Mouse (Mus musculus): ENCODE measurements around the gene Ankrd54. TPM values are rescaled to one million over a fixed set of nuclear protein-coding genes. Genes with fewer than 3 reads are reported as not detected.
A peak's percentile ranks its signal among the peaks of the same experiment; 100 is the strongest.
"Not testable (repeated sequence)": the region's sequence is repeated elsewhere in the genome, so short reads cannot be mapped to it uniquely, and the experiment has no call there.

The Ankrd54 gene
- polyA plus RNA-seq, 1 experiment from 2014 or later, result 48.4 TPM

DNA sequence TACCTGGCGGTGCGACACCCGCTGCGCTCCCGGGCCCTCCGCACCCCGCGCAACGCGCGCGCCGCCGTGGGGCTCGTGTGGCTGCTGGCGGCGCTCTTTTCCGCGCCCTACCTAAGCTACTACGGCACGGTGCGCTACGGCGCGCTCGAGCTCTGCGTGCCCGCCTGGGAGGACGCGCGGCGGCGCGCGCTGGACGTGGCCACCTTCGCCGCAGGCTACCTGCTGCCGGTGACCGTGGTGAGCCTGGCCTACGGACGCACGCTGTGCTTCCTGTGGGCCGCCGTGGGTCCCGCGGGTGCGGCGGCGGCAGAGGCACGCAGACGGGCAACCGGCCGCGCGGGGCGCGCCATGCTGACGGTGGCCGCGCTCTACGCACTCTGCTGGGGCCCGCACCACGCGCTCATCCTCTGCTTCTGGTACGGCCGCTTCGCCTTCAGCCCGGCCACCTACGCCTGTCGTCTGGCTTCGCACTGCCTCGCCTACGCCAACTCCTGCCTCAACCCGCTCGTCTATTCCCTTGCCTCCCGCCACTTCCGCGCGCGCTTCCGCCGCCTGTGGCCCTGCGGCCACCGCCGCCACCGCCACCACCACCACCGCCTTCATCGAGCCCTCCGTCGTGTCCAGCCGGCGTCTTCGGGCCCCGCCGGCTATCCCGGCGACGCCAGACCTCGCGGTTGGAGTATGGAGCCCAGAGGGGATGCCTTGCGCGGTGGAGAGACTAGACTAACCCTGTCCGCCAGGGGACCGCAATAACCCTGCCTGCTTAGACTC, 19.8 kb downstream of the Ankrd54 start:
- 1% methylated on average over 80 of the region's 105 CpGs for WGBS
- H3K27me3 ChIP-seq (replicated peaks; ENCODE audit: insufficient read depth, low read length), result peaks cover 29% of the 10 kb centered on the region
- H3K4me2 ChIP-seq (replicated peaks; ENCODE audit: low read depth, low read length), result peak overlapping the region; percentile 81
- peaks cover 5% of the 10 kb centered on the region; the same call in 1 of the 2 replicates for H3K4me1 ChIP-seq (ENCODE audit: insufficient read depth, low read depth, low read length)
- H3K9me3 ChIP-seq (ENCODE audit: low read length), result no peaks in the 10 kb centered on the region
- peak overlapping the region; percentile 44 for H3K4me3 ChIP-seq (ENCODE audit: low read depth, low read length)
- peak; percentile 31 for TF ChIP-seq CTCF (IDR thresholded peaks at IDR 0.05)
- no peak for TF ChIP-seq EP300 (IDR thresholded peaks at IDR 0.05)
- no peak overlapping the region for H3K27ac ChIP-seq (ENCODE audit: low read length)
- H3K9ac ChIP-seq (replicated peaks; ENCODE audit: low read depth), result no peak overlapping the region
- DNase-seq (ENCODE audit: low spot score), result peak; percentile 17
- H3K36me3 ChIP-seq (ENCODE audit: insufficient read depth, low read length), result no peaks in the 10 kb centered on the region
- ATAC-seq, result peak; percentile 18

DNA sequence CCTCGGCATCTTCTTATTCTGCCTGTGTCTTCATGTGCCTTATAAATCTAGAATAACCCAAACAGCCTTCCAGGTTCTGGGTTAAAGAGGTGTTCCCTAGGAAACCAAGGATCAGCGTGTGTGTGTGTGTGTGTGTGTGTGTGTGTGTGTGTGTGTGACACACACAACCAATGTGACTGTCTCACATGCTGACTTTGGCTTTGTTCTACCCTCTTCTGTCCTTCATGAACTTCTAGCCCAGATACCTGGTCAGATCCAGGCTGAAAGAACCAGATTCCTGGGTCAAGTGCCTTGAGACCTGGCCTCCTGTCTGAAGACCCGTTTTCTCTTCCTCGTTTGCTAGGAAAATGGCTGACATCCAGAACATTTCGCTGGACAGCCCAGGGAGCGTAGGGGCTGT, 21.1 kb downstream of the Ankrd54 start, which contains the start of gene Galr3:
TSS of gene Galr3 (plus strand) at position 301 of the 400 bp plus-strand sequence.
- DNase-seq (ENCODE audit: low spot score) (no peak), ATAC-seq (no peak)
- Histone ChIP-seq H3K4me1 (ENCODE audit: insufficient read depth, low read depth, low read length) (peaks cover 5% of the 10 kb centered on the region; the same call in 1 of the 2 replicates), H3K4me2 (replicated peaks; ENCODE audit: low read depth, low read length) (peak within 1 kb of the TSS; percentile 81), H3K27me3 (replicated peaks; ENCODE audit: insufficient read depth, low read length) (peaks cover 29% of the 10 kb centered on the region), H3K9ac (replicated peaks; ENCODE audit: low read depth) (no peak within 1 kb of the TSS), H3K9me3 (ENCODE audit: low read length) (no peaks in the 10 kb centered on the region), H3K4me3 (ENCODE audit: low read depth, low read length) (peak within 1 kb of the TSS; percentile 44), H3K36me3 (ENCODE audit: insufficient read depth, low read length) (no peaks in the 10 kb centered on the region), H3K27ac (ENCODE audit: low read length) (no peak within 1 kb of the TSS)
- 68% methylated on average over 6 of the region's 6 CpGs for WGBS
- TF ChIP-seq CTCF (IDR thresholded peaks at IDR 0.05) (no peak), EP300 (IDR thresholded peaks at IDR 0.05) (no peak)

- Histone ChIP-seq H3K27ac (ENCODE audit: low read length) (no peak overlapping the region), H3K9me3 (ENCODE audit: low read length) (no peaks in the 10 kb centered on the region), H3K9ac (replicated peaks; ENCODE audit: low read depth) (no peak overlapping the region), H3K36me3 (ENCODE audit: insufficient read depth, low read length) (no peaks in the 10 kb centered on the region), H3K4me1 (ENCODE audit: insufficient read depth, low read depth, low read length) (peaks cover 5% of the 10 kb centered on the region; the same call in 1 of the 2 replicates), H3K27me3 (replicated peaks; ENCODE audit: insufficient read depth, low read length) (peaks cover 29% of the 10 kb centered on the region), H3K4me2 (replicated peaks; ENCODE audit: low read depth, low read length) (peak overlapping the region; percentile 43; the same call in 1 of the 2 replicates), H3K4me3 (ENCODE audit: low read depth, low read length) (peak overlapping the region; percentile 5; the same call in 1 of the 2 replicates)
- 20% methylated on average over 23 of the region's 24 CpGs for WGBS
- no peak for TF ChIP-seq CTCF (IDR thresholded peaks at IDR 0.05)
- no peak for TF ChIP-seq EP300 (IDR thresholded peaks at IDR 0.05)
- ATAC-seq, result no peak
- DNase-seq (ENCODE audit: low spot score), result peak; percentile 41
Measured at GRCm38 (mm10) chr15:79040501-79041416, 21.9 kb downstream of the Ankrd54 start.

GRCm38 (mm10) chr15:79038853-79039252, 23.8 kb downstream of the Ankrd54 start:
- Histone ChIP-seq H3K9ac (replicated peaks; ENCODE audit: low read depth) (no peak overlapping the region), H3K4me1 (ENCODE audit: insufficient read depth, low read depth, low read length) (peaks cover 5% of the 10 kb centered on the region; the same call in 1 of the 2 replicates), H3K4me3 (ENCODE audit: low read depth, low read length) (no peak overlapping the region), H3K27me3 (replicated peaks; ENCODE audit: insufficient read depth, low read length) (peaks cover 29% of the 10 kb centered on the region), H3K9me3 (ENCODE audit: low read length) (no peaks in the 10 kb centered on the region), H3K4me2 (replicated peaks; ENCODE audit: low read depth, low read length) (no peak overlapping the region), H3K27ac (ENCODE audit: low read length) (no peak overlapping the region), H3K36me3 (ENCODE audit: insufficient read depth, low read length) (no peaks in the 10 kb centered on the region)
- DNase-seq (ENCODE audit: low spot score) (peak; percentile 95), ATAC-seq (peak; percentile 90)
- TF ChIP-seq CTCF (IDR thresholded peaks at IDR 0.05), result peak; percentile 99
- TF ChIP-seq EP300 (IDR thresholded peaks at IDR 0.05), result no peak
- WGBS, result 11% methylated on average over 7 of the region's 7 CpGs

DNA sequence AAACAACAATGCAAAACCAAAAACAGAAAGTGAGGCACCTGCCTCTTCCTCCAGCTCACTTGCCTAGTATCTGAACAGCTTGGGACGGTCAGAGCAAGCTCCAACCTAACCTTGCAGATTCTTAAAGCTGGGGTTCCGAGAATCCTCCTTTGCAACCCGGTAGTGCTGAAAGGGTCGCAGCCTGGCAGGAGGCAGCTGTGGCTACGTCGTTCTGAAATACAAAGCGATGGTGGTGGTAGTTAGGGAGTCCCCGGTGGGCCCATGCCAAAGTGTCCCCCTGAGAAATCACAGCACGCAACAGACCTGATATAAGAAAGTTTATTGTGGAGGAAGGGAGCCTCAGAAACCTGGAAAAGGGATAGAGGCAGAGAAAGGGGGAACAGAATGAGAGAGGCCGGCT, 24.4 kb downstream of the Ankrd54 start:
- no peak overlapping the region for H3K4me3 ChIP-seq (ENCODE audit: low read depth, low read length)
- H3K27ac ChIP-seq (ENCODE audit: low read length), result no peak overlapping the region
- ATAC-seq (no peak), DNase-seq (ENCODE audit: low spot score) (no peak)
- no peaks in the 10 kb centered on the region for H3K9me3 ChIP-seq (ENCODE audit: low read length)
- H3K4me1 ChIP-seq (ENCODE audit: insufficient read depth, low read depth, low read length), result peaks cover 5% of the 10 kb centered on the region; the same call in 1 of the 2 replicates
- H3K36me3 ChIP-seq (ENCODE audit: insufficient read depth, low read length), result no peaks in the 10 kb centered on the region
- peaks cover 23% of the 10 kb centered on the region for H3K27me3 ChIP-seq (replicated peaks; ENCODE audit: insufficient read depth, low read length)
- 76% methylated on average over 10 of the region's 10 CpGs for WGBS
- no peak overlapping the region for H3K9ac ChIP-seq (replicated peaks; ENCODE audit: low read depth)
- H3K4me2 ChIP-seq (replicated peaks; ENCODE audit: low read depth, low read length), result no peak overlapping the region
- TF ChIP-seq CTCF (IDR thresholded peaks at IDR 0.05), result no peak
- TF ChIP-seq EP300 (IDR thresholded peaks at IDR 0.05), result no peak

DNA sequence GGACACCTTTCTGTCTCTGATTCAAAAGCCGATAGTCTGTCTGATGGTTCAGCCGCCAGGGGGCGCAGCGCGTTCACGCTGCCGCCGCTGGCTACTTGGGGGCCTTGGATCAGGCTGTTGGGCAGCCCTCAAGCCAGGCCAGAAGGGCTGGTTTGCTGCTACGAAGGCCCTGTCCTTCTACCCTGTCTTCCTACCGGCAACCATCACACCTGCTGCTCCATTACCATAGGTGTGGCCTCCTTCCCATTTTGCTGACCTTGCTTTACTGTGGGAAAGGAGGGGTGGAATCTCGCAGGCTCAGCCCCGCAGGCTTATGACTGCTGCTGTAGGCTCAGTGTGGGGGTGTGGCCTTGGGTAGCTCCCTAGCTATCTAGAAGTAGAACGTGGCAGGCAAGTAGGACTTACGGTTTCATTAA, 24.8 kb downstream of the Ankrd54 start:
- Histone ChIP-seq H3K27ac (ENCODE audit: low read length) (no peak overlapping the region), H3K9me3 (ENCODE audit: low read length) (no peaks in the 10 kb centered on the region), H3K4me1 (ENCODE audit: insufficient read depth, low read depth, low read length) (peaks cover 5% of the 10 kb centered on the region; the same call in 1 of the 2 replicates), H3K4me2 (replicated peaks; ENCODE audit: low read depth, low read length) (peak overlapping the region; percentile 29; the same call in 1 of the 2 replicates), H3K36me3 (ENCODE audit: insufficient read depth, low read length) (no peaks in the 10 kb centered on the region), H3K4me3 (ENCODE audit: low read depth, low read length) (no peak overlapping the region), H3K27me3 (replicated peaks; ENCODE audit: insufficient read depth, low read length) (peaks cover 19% of the 10 kb centered on the region), H3K9ac (replicated peaks; ENCODE audit: low read depth) (no peak overlapping the region)
- TF ChIP-seq EP300 (IDR thresholded peaks at IDR 0.05), result no peak
- TF ChIP-seq CTCF (IDR thresholded peaks at IDR 0.05), result peak; percentile 90
- ATAC-seq (peak; percentile 29; the same call in 1 of the 2 replicates), DNase-seq (ENCODE audit: low spot score) (peak; percentile 70)
- 11% methylated on average over 14 of the region's 14 CpGs for WGBS

DNA sequence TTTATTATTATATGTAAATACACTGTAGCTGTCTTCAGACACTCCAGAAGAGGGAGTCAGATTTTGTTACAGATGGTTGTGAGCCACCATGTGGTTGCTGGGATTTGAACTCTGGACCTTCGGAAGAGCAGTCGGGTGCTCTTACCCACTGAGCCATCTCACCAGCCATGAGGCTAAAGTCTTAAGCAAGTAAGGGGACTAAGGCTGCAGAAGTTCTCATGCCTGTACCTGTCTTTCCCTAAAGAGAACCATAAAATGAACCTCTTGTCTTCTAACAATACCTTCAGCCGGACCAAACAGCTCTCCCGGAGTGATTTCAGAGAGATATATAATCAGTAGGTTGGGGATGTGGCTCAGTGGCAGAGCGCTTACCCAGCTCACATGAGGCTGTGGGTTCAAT, 30.8 kb downstream of the Ankrd54 start:
- DNase-seq (ENCODE audit: low spot score); H3K27ac ChIP-seq (ENCODE audit: low read length): not testable (repeated sequence)

More for the DNA sequence above, 30.8 kb downstream of the Ankrd54 start:
- peaks cover 11% of the 10 kb centered on the region; the same call in 1 of the 2 replicates for H3K4me1 ChIP-seq (ENCODE audit: insufficient read depth, low read depth, low read length)
- WGBS, result 90% methylated on average over 5 of the region's 5 CpGs
- not testable (repeated sequence) for H3K27me3 ChIP-seq (replicated peaks; ENCODE audit: insufficient read depth, low read length); H3K9ac ChIP-seq (replicated peaks; ENCODE audit: low read depth); H3K4me2 ChIP-seq (replicated peaks; ENCODE audit: low read depth, low read length); ATAC-seq; H3K4me3 ChIP-seq (ENCODE audit: low read depth, low read length); H3K9me3 ChIP-seq (ENCODE audit: low read length); H3K36me3 ChIP-seq (ENCODE audit: insufficient read depth, low read length)

All from lung, postnatal 0 days (tissue).